Mouse (Mus musculus): ENCODE results near the gene Edc4.

GRCm38 (mm10) chr8:105930602-105931001, 49.9 kb downstream of the Edc4 start:
- TF ChIP-seq CTCF (IDR thresholded peaks at IDR 0.05; ENCODE audit: extremely low read depth, insufficient read length, insufficient replicate concordance, low read depth, low read length) (peak; percentile 87; the same call in 1 of the 2 replicates), POLR2A (IDR thresholded peaks at IDR 0.05; ENCODE audit: low read depth, low read length) (no peak)

Measured in small intestine, adult 2 months (tissue).